Mouse (Mus musculus) adrenal gland, adult 18-20 months (tissue): ENCODE measurements around the gene Lin7c. TPM values are rescaled to one million over a fixed set of nuclear protein-coding genes. Genes with fewer than 3 reads are reported as not detected.
"Not testable (repeated sequence)": the region's sequence is repeated elsewhere in the genome, so short reads cannot be mapped to it uniquely, and the experiment has no call there.

Experiments
- DNase-seq, 2 experiments: peaks; one replicate each; pipeline ENCODE4 v3.0.0; 2021 to 2022; ENCODE audit warnings: low spot score in 2 of 2
- long read RNA-seq, 2 experiments: library from polyadenylated mRNA; stranded (forward); transcript quantifications; one replicate each; pipeline ENCODE4 v2.0.0; 2021
- total RNA-seq, 2 experiments: library from RNA; stranded (reverse); gene quantifications; 1 replicate in 1 of 2; 2 replicates in 1 of 2; pipeline ENCODE4 v1.2.3; 2021

Lin7c gene
- total RNA-seq = 10 to 100 TPM; 79.1 to 95.9 TPM
- long read RNA-seq, experiment 1, full-length matches to known transcripts = 25 of 28 reads
- long read RNA-seq, experiment 1, partial matches to known transcripts = 1 of 28 reads
- long read RNA-seq, experiment 1, other reads (novel, unspliced or antisense) = 2 of 28 reads
- long read RNA-seq, experiment 2, full-length matches to known transcripts = 87 of 101 reads
- long read RNA-seq, experiment 2, partial matches to known transcripts = 12 of 101 reads
- long read RNA-seq, experiment 2, other reads (novel, unspliced or antisense) = 2 of 101 reads

DNA sequence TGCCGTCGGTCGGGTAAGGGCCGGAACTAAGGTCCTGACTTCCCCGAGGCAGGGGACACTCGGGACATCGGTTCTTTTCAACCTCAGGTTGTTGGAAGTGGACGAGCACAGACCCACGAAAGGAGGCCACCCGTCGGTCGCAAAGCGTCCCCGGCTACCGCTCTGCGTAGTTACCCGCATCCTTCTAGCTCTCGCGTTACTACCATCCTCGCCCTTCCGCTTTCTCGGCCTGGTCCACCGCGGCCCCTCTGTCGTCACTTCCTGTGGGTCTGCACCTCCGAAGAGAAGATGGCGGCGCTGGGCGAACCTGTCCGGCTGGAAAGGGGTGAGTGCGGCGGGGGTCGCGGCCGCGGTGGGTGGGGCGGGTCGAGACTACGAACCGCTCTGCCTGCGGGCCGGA, at the start of gene Lin7c:
Gene Lin7c (plus strand): TSS at position 257 of the 400 bp plus-strand sequence.
- DNase-seq = peak; percentile 88 to 92

DNA sequence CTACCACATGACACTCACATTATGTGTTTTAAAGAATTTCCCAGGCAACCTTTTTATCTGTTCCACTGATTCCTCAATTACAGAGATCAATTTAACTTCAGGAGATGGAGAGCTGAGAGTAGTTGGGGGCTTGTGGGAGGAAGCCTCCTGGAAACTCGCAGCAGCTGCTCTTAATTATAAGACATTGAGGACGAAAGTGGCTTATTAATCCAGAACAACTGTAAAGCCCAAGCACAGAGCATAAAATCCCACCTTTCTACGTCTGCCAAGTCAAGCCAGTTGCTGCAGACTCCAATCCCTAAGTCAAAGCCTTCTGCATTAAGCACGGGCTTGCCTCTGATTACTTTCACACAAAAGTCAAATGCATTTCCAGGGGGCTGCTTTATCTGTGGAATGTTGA, 44.3 kb upstream of the Lin7c start:
- no peak for DNase-seq

DNA sequence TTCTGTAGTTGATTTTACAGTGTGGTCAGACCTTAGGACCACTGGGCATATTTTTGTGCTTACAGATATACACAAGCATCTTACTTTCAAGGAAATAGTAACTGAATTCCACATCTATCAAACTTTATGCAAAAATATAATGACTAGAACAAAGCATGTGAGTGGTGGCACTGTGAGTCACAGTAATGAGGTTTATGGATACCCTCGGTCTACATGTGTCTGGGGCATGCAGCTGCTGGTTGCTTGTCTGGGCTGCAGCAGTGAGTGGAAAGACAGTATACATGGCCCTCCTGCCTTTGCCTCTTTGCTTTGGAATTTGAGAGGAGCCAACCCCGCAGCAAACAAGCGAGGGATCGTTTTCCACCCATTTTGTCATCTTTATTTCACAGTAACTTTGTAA, 42.3 kb upstream of the Lin7c start:
- no peak for DNase-seq

DNA sequence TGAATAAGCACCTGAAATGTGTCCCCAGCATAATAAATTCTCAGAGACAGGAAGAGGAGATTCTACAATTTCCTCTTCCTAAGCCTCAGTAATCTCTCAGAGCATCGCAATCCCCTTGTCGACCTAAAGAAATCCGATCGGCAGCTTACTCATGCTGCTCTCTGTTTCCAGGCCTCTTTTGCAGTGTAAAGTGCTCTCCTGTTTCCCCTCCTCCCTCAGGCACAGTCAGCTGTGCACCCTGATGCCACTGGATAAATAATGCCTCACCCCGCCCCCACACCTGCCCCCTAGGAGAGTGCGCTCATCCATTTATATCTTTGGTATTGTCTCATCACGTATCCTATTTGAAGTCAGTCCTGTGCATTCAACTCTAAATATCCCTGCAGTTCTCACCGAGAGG, 41.9 kb upstream of the Lin7c start:
- no peak for DNase-seq

DNA sequence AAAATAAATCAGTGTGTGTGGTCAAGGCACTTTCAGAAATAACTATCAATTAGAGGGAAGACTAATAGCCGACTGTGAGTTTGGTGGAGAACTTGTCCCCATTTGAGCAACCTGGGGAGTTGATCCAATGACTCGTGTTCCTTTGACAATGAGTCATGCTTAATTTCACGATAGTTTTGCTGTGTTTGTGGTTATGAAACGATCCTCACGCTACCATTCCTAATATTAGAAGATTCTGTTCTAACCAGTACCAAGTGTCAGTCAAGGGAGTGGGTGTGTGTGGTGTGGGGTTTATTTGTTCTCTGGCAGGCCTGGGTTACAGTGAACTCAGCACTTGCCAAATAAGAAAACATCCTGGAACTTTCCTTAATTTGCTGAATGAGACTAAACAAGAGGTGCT, 35.1 kb upstream of the Lin7c start:
- DNase-seq = no peak

DNA sequence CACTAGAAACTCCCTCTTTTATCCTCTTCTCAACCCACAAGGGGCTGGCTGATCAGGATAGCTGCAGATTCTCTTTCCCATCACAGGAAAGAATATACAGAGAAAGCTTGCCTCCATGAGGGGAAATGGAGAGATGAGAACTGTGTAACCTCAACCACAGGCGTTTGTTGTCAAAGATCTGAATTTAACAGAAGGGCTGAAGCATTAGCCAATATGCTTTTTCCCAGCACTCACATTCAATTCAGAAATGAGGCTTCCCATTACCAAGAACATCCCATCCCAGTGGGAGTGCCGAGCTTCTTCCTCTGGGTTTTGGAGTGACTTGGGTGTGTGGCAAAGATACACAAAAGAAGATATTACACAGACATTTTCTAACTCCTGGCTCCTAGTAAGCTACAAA, 31.0 kb upstream of the Lin7c start:
- no peak for DNase-seq

DNA sequence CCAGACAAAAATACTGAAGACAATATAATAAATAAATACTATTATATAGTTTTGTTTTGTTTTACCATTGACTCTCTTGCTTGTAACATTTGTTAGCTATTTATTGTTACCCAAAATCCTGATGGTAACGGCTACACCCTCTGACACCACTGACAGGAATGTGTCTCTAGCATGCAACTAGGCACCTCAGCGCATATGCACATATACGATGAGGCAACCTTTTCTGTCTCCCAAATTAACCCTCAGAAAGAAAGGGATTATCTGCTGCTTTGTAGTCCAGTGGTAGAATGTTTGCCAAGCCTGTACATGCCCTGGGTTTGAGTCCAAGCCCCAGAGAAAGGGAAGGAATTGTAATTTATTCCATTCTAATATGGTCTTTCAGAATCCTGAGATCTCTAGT, 29.8 kb upstream of the Lin7c start:
- no peak for DNase-seq

DNA sequence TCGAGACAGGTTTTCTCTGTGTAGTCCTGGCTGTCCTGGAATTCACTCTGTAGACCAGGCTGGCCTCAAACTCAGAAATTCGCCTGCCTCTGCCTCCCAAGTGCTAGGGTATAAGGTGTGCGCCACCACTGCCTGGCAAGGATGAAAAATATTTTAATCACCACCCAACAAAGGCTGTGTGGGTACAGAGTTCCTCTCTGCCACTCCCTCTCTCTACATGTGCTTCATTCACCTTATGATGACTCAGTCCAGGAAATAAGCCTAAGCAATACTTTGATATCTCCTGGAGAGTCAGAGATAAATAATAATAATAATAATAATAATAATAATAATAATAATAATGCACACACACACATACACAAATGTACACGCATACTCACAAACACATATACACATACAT, 11.2 kb upstream of the Lin7c start:
- DNase-seq = not testable (repeated sequence)

DNA sequence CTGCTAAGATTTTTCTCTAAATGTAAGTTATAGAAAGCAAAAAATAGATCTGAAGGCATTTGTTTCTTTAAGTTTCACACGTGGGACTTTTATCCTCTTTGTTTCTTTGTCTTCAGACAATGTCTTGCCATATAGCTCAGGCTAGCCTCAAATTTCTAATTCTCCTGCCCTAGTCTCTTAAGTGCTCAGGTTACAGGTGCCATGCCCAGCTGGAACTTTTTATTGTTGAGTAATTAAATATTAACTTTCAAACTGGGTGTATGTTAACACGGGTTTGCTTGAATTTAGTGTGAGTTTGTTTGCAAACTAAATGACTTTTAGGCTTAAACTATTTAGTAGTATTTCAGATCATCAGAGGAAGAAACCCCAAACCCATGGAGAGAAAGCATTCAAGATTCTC, 9.5 kb upstream of the Lin7c start:
- no peak for DNase-seq

DNA sequence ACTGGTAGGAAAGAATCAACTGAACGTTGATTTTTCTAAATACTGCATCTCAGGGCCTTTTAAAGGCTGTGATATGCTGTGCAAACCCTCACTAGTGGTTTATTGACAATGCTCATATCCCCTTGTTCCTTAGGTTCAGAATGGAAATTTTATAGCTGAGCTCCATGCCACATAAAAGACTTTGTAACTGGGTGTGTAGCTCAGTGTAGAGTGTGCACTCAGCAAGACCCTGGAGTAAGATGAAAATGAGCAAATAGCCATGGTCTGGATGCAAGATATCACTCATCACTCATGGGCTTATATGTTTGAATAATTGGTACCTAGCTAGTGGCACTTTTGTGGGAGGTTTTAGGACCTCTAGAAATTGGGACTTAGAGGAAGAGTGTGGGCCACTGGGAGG, 9.0 kb upstream of the Lin7c start:
- DNase-seq = no peak

DNA sequence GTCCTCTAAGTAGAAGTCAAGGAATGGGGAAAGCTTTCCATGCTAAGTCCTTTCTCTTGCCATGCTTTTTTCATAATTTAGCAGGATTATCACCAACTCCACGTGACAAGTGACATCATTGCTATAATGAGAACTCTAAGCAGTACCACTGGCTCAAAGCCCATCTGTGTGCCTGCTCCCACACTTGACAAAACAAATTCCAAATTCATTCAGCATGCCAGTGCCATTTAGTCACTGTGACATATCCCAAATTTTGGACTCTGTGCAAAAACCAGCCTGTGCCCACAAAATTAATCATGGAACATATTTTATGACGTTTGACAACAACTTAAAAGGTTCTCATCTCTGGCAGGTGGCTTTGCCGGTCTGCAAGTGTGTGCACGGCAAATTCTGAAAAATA, 6.5 kb upstream of the Lin7c start:
- DNase-seq = no peak

DNA sequence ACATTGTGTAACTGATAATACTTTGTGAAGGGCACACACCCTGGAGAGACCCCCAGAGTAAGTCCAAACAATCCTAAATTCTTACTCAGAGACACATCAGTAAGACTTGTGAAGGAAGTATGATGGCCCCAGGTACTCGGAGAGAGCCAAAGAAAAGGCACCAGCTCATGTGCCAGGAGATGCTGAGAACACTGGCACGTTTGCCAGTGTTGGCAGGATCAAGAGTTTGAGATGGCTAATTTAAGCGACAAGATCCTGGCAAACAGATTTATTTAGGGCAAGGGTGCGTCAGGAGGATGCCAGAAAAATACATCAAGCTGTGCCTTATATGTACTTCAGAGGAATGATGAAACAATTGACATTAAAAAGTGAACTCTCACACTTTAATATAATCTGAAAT, 6.1 kb upstream of the Lin7c start:
- no peak for DNase-seq

DNA sequence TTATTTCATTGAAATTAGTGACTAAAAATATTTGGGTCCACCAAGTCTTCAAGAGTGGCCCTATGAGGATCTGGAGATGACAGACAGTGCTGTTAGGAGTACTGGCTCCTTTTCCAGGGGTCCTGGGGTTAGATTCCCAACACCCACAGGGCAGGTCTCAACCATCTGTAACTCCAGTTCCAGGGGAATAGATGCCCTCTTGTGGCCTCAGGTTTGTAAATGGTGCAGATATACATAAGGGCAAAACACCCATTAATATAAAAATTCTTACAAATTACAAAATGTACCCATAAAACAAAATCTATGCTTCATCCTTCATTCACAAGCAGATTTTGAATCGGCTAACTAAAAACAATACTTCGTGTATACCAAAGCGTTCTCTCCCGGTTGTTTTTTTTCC, 585 bp upstream of the Lin7c start:
- no peak for DNase-seq

DNA sequence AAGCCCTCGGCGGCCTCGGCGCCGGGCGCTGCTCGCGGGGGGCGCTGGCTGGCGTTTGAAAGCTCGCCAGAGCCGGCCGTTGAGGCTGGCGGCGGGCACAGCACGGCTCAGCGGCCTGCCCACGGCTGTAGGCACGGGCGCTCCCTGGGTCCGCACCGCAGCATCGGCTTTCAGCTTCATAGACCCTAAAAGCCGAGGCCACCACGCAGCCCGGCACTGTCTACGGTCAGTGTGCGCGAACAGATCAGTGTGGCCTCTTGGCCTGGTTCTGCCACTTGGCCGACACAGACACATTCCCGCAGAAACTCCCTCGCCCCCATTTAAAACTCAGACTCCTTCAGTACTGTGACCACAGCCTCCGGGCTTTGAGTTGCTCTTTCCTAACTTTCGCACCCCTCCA, 378 bp downstream of the Lin7c start:
- no peak for DNase-seq

DNA sequence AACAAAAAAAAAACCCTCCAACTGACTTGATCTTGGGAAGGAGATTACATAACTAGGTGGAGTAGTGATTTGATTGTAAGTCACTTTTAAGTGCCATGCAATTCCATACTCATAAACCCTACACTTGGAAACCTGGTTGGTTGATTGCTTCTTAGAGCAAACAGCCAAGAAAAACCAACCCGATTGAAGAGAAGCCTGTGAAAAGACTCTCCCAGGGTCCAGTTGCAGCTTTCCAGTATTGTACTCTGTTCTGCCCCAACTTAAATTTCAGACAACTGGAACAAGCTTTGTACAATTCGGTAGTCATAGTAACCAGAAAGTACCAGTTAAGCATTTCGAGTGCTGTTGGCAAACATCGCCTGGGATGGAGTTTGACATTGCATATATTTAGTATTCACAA, 818 bp downstream of the Lin7c start:
- DNase-seq = no peak

DNA sequence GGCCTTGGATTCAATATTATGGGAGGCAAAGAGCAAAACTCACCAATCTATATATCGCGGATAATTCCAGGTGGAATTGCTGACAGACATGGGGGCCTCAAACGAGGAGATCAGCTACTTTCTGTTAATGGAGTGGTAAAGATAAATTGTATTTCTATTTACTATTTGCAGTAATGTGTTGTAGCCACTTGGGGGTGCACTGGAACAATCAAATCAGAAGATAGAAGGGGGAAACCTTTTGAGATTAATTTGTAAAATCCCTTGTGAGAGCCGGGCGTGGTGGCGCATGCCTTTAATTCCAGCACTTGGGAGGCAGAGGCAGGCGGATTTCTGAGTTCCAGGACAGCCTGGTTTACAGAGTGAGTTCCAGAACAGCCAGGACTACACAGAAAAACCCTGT, 5.7 kb downstream of the Lin7c start:
- DNase-seq = no peak

DNA sequence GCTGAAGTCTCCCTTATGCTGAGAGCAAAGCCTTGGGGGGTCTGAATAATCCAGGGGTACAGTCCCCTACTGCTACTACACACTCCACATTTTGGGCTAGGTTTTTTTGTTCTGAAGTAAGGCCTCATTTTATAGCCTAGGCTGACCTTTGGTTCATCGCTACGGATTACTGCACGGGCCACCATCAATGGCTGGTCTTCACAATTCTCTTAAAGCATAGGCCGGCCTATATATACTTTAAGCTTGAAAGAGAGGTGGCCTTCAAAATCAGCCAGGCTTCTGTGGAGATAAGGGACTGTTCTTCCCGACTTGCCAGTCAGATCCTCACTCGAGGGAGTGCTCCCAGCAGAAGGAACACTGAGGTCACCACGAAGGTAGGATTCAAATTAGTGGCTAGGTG, 12.2 kb downstream of the Lin7c start:
- no peak for DNase-seq

DNA sequence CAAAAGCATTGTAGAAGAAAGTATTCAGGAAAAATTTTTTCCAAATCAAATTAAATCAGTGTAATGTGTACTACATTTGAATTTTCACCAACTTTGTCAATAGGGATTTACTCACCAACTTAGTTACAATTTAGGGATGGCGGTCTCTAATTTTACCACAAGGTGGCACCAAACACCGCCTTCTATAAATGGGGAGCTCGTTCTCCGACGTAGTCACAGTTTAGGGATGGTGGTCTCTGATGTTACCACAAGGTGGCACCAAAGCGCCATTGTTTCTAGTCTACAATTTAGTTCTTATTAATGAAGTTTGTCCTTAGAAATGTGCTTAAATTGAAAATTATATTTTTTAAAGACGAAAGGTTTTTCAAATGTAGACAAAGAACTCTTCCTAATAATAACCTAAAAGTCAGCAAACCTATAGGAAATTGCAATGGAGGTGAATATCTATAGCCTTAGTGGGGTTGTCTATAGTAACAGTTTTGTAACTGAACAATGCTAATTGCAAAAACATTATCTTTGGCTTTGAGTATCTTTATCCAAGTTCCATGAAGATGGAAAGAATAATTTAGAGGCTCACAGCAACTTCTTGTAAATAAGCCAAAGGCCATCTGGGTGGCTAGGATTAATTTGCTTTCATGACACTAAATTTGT, 13.6 kb downstream of the Lin7c start:
- DNase-seq = peak; percentile 78 to 85

DNA sequence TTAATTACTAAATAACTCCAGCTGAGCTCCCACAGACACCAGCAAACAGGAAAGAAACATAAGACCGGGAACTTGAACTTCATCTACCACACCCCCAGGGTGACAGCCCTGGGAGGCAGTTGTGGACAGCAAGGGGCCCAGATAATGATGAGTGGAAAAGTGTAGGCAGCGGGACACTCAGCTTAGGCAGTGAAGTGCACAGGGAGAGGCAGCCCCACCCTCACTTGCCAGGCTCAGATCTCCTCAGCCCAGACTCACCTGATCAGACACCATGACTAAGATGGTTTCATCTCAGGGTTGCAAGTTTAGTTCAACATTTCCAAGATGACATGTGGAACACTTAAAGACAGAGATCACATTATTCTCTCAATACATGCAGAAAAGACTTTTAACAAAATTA, 18.5 kb downstream of the Lin7c start:
- no peak for DNase-seq

DNA sequence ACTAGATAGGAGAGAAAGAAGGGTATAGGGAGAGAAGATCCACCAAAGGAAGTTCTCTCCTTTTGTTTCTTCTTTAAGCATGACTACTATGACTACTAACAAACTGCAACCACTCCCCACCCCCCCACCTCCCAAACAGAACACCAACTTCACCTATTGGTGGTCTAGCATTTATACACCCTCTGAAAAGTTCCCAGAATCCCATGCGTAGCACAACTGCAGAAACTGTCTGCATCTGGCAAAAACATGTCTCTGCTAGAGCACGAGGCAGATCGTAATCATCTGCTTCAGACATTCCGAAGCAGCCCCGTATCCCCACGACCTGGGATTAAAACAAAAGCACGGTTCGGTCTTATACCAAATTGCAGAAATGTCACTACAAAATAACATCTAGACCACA, 21.6 kb downstream of the Lin7c start:
- DNase-seq = no peak

DNA sequence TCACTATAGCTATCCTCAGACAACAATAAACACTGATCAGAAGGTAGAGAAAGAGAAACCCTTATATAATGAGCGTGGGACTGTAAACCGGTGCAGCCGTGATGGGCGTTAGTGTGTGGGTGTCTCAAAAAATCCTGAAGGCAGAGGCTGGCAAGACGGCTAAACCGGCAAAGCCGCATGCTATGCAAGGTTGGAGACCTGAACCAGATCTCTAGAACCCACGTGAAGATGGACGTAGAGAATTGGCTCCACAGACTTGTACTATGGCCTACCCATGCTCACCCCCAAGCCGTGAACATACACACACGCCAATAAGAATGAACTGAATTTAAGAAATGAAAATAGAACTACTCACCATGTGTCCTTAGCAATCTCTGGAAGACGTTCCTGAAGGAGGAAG, 22.1 kb downstream of the Lin7c start:
- DNase-seq = no peak

DNA sequence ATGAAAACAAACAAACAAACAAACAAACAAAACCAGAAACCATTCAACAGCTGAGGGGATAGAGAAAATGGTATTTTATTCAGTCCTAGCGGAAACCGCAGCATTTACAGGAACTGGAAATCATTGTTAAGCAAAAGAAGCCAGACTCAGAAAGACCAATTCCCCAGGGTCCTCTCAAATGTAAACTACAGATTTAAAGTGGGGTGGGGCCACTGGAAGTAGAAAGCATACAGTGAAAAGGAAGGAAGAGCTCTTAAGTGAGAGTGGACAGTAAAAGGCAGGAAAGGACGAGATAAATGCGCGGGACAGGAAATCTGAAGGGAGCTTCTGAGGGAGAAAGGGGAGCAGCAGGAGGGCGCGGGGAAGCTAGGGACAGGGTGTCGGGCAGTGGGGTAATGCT, 22.6 kb downstream of the Lin7c start:
- DNase-seq = no peak

DNA sequence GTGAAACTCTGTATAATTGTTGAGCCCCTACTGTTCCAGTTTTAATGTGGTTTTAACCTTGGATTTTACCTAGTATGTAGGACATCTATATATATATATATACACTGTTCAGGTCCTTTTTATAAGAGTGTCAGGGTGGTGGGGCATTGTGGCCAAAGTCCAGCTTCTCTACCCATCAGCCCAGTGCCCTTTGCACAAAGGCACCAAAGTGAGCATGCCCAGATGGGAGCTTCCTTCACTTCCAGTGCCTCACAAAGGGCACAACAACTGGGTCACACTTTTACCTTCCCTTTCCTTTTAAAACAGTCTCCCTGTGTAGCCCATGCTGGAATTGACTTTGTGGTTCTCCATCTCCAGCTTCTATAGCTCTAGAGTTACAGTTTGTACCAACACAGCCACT, 23.9 kb downstream of the Lin7c start:
- DNase-seq = no peak
